In genomic region chr15:78790451-78790850, GRCm38 (mm10) we compare ENCODE assay signal across 8 mouse cellular contexts. TPM values are rescaled to one million over a fixed set of nuclear protein-coding genes. Genes with fewer than 3 reads are reported as not detected.
A peak's percentile ranks its signal among the peaks of the same experiment; 100 is the strongest.
DNase-seq lines count a peak whose midpoint lies in the region; ATAC-seq and TF ChIP-seq lines count a peak whose summit lies in the region.

No protein-coding gene starts in this region.

- peak overlapping the region; percentile 44; the same call in 1 of the 2 replicates for H3K9ac ChIP-seq in heart, embryonic 14.5 days (ENCODE audit: low read length)

- H3K4me2 ChIP-seq in heart, embryonic 14.5 days (ENCODE audit: low read length), result no peak overlapping the region
- H3K4me2 ChIP-seq in myocyte (ENCODE audit: low read depth), result no peak overlapping the region

- no peaks in the 10 kb centered on the region for H3K79me2 ChIP-seq in myocyte (ENCODE audit: control insufficient read depth, insufficient read depth)

- peak overlapping the region; percentile 58 to 63 for H3K27ac ChIP-seq in heart, embryonic 14.5 days (replicated peaks in 1 of 2; ENCODE audit: control insufficient read depth in 1 of 2, insufficient read depth in 1 of 2, low read depth in 2 of 2, low read length in 2 of 2)

- TF ChIP-seq POLR2A in myocyte (IDR thresholded peaks at IDR 0.05; ENCODE audit: insufficient read length, low read depth), result no peak

- H3K4me3 ChIP-seq in heart, embryonic 14.5 days (ENCODE audit: control insufficient read depth in 1 of 2, insufficient read depth in 1 of 2, low read depth in 1 of 2, low read length in 2 of 2), result no peak overlapping the region
- H3K4me3 ChIP-seq in myocyte, result no peak overlapping the region

- peak; percentile 69 to 84 for DNase-seq in heart, adult 18-20 months
- no peak for DNase-seq in heart, adult 8-10 months (ENCODE audit: low spot score)
- peak; percentile 92 to 96 for DNase-seq in kidney, postnatal 25 days
- no peak for DNase-seq in cerebellum, postnatal 14 days
- no peak for DNase-seq in cerebellum, postnatal 25 days
- DNase-seq in frontal cortex, postnatal 36 days (ENCODE audit: low spot score in 2 of 2), result no peak

- H3K27me3 ChIP-seq in heart, embryonic 14.5 days (ENCODE audit: control insufficient read depth, insufficient read depth, low read length), result no peaks in the 10 kb centered on the region
- no peaks in the 10 kb centered on the region for H3K27me3 ChIP-seq in myocyte (ENCODE audit: control insufficient read depth, insufficient read depth, insufficient read length)

- peaks cover 27% of the 10 kb centered on the region for H3K36me3 ChIP-seq in heart, embryonic 14.5 days (ENCODE audit: control insufficient read depth, insufficient read depth, low read length)
- no peaks in the 10 kb centered on the region for H3K36me3 ChIP-seq in myocyte (ENCODE audit: control insufficient read depth, insufficient read depth)

- WGBS in heart, embryonic 14.5 days, result 30% methylated on average over 4 of the region's 4 CpGs

- H3K9me3 ChIP-seq in heart, embryonic 14.5 days (ENCODE audit: control insufficient read depth, low read length), result no peaks in the 10 kb centered on the region

- H3ac ChIP-seq in myocyte (ENCODE audit: control insufficient read depth, insufficient read length), result no peak overlapping the region

- peak; percentile 41; the same call in 1 of the 2 replicates for ATAC-seq in heart, embryonic 14.5 days (ENCODE audit: insufficient number of reproducible peaks, insufficient read depth, low FRiP score, low read depth)

- H3K4me1 ChIP-seq in heart, embryonic 14.5 days (ENCODE audit: control insufficient read depth in 2 of 2, insufficient read depth in 2 of 2, low read length in 2 of 2), result peaks cover 26 to 30% of the 10 kb centered on the region in 2 experiments

TF ChIP-seq in myocyte, 11 proteins besides CTCF, POLR2A, EP300 and RAD21:
- TF ChIP-seq MYOD1 (IDR thresholded peaks at IDR 0.05; ENCODE audit: control insufficient read depth in 1 of 3, insufficient read length in 2 of 3, low read depth in 2 of 3) (peak; percentile 35 to 89 (median 84)), TCF12 (IDR thresholded peaks at IDR 0.05; ENCODE audit: insufficient read depth, poor library complexity, severe bottlenecking) (no peak), MYOG (IDR thresholded peaks at IDR 0.05; ENCODE audit: control insufficient read depth in 1 of 3, insufficient read depth in 1 of 3, insufficient read length in 2 of 3, low read depth in 2 of 3) (peak; percentile 31 to 86 (median 47)), USF1 (IDR thresholded peaks at IDR 0.05; ENCODE audit: low read depth) (peak; percentile 12), TCF3 (IDR thresholded peaks at IDR 0.05; ENCODE audit: insufficient read length, low read depth) (no peak)

RNA-seq across cellular contexts. Expression of gene Card10, which starts 12.4 kb away (rescaled TPM):
- 10 to 100 TPM; 14.1 to 14.5 TPM for total RNA-seq in heart, adult 18-20 months (2021)
- total RNA-seq in heart, adult 8-10 months (2022), result 10 to 100 TPM; 14.3 to 16.1 (median 15.2) TPM
- 6.5 and 7.1 TPM in 2 replicates for polyA plus RNA-seq in heart, embryonic 14.5 days (2014; fragmentation: Nextera tagmentation; extraction: Ambion mirVana)
- polyA plus RNA-seq in myocyte (2012; fragmentation: generic; extraction: Trizol), result 1.4 TPM

RNA-seq across cellular contexts. Expression of gene Mfng, which starts 17.2 kb away (rescaled TPM):
- 10 to 100 TPM; 10.8 to 11.0 TPM for total RNA-seq in heart, adult 18-20 months (2021)
- total RNA-seq in heart, adult 8-10 months (2022), result 10 to 100 TPM in 1 of 4 experiments, 1 to 10 TPM in 3; 7.5 to 11.4 (median 9.5) TPM
- polyA plus RNA-seq in heart, embryonic 14.5 days (2014; fragmentation: Nextera tagmentation; extraction: Ambion mirVana), result 8.2 and 8.3 TPM in 2 replicates
- polyA plus RNA-seq in myocyte (2012; fragmentation: generic; extraction: Trizol), result 0.06 TPM

RNA-seq across cellular contexts. Expression of gene Cdc42ep1, which starts 52.0 kb away (rescaled TPM):
- total RNA-seq in heart, adult 18-20 months (2021), result 10 to 100 TPM; 26.3 to 27.9 TPM
- 10 to 100 TPM; 30.5 to 40.3 (median 39.1) TPM for total RNA-seq in heart, adult 8-10 months (2022)
- 29.0 and 30.1 TPM in 2 replicates for polyA plus RNA-seq in heart, embryonic 14.5 days (2014; fragmentation: Nextera tagmentation; extraction: Ambion mirVana)
- polyA plus RNA-seq in myocyte (2012; fragmentation: generic; extraction: Trizol), result 76.0 TPM

Comparison
In these comparisons a context has a peak if more than half of its experiments do, and no peak if none do; other contexts are left out.
1. DNase-seq: peak in heart, adult 18-20 months (2 of 2) and kidney, postnatal 25 days (2 of 2); none in heart, adult 8-10 months (single experiment), cerebellum, postnatal 14 days (0 of 2), cerebellum, postnatal 25 days (0 of 2) and frontal cortex, postnatal 36 days (0 of 2).